Mouse (Mus musculus) kidney, postnatal 25 days (tissue): Measurements from ENCODE around the gene Myh11.
A peak's percentile ranks its signal among the peaks of the same experiment; 100 is the strongest.
"Not testable (repeated sequence)": the region's sequence is repeated elsewhere in the genome, so short reads cannot be mapped to it uniquely, and the experiment has no call there.

Source experiments
- DNase-seq, 2 experiments: peaks; one replicate each; pipeline ENCODE4 v3.0.0; 2021; ENCODE audit warnings: mixed read lengths in 2 of 2

The Myh11 gene

DNA sequence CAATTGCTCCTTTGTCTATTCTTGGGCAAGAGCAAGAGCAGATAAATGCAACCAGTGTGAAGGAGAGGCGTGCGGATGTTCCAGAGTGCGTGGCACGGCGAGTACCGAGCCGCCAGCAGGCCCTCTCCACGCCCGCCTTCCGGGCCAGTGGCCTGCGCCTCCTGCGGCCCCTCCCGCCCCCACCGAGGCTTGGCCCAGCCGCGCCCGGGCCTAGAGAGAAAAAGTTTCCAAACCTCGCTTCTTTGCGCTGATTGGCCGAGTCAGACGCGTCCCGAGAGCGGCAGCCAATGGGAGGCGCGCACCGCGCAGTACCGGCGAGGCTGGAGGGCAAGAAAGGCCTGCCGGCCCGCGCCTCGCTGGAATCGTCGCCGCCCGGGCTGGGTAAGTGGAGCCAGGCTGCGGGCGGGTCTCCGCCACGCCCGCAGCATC lies 128.2 kb downstream of the Myh11 start, which contains the start of the genes Nde1 and Marf1:
Gene Nde1 (plus strand): TSS at position 288 of the 429 bp plus-strand sequence.
Gene Marf1 (minus strand): TSS at position 364 of the 429 bp plus-strand sequence.
- peak; percentile 94 to 98 for DNase-seq

DNA sequence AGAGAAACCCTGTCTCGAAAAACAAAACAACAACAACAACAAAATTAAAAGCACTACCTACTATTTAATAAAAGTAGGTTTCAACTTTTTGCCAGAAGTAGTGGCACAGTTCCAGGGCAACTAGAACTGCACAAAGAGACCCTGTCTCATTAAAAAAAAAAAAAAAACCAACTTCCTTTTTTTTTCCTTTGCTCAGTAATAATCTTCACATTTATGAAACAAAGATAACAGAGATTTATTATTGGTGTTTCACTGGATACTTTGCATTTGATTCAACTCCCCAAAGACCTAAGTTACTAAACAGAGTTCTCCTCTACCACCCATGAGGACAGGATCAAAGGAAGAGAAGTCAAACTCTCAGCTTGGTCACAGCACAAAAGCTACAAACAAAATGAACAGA lies 130.2 kb downstream of the Myh11 start:
- no peak for DNase-seq

DNA sequence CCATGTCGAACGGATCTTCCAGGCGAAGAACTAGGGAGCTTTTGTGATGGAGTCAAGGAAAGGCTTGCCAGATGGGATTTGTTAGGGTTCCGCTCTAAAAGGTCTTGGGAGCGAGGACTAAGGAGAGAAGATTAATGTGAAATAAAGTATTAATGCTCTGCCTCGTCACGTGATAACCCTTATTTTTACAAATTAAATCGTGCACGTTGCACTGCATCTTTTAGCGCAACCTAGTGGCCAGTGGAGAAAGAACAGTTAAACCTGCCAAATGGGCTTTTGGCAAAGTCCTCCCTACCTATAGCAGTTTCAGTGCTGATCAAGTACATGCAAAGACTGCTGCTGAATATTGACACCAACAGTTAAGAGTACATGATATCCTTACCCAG lies 131.4 kb downstream of the Myh11 start:
- peak; percentile 78 to 84 for DNase-seq

GRCm38 (mm10) chr16:14158936-14159745 lies 132.0 kb downstream of the Myh11 start:
- DNase-seq: peak; percentile 100

GRCm38 (mm10) chr16:14158536-14158935 lies 132.6 kb downstream of the Myh11 start:
- DNase-seq: no peak

GRCm38 (mm10) chr16:14156312-14156711 lies 134.9 kb downstream of the Myh11 start:
- no peak for DNase-seq

DNA sequence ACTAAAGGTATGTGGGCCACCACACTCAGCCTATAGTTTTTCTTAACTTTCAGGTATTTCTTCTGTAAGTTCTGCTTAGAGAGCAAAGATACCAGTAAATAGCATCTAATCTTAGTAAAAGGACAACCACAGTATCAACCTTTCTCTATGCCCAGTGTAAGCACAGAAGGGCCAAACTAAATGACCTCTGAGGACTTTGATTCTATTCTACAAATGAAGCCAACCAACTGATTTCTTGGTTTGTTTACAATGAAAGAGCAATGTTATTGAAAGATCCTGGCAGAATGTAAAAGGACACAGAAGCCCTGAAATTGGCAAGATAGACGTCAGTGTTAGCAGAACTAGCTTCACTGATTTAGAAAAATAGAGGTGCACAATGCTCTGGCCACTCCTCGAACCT lies 135.5 kb downstream of the Myh11 start:
- DNase-seq: not testable (repeated sequence)

DNA sequence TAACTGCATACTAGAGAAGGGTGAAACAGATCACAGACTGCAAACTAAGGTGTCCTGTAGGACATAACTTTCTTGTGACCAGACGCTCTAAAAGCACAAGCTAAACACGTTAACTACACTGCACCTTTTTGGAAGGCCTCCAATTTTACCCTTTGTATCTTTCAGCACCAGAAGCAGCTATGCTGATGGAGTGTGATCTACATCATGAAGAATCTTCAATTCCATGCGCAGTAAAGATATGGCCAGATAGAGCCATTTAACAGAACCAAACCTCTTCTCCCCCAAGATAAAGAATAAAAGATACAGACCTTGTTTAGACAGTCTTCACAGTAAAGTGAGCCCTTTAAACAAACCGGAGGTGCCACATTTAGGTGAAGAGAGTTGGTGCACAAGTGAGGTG lies 139.5 kb downstream of the Myh11 start:
- no peak for DNase-seq

GRCm38 (mm10) chr16:14147712-14148111 lies 143.5 kb downstream of the Myh11 start:
- DNase-seq: no peak
